Mouse (Mus musculus): Measurements from ENCODE around the gene Luzp1.

The Luzp1 gene

DNA sequence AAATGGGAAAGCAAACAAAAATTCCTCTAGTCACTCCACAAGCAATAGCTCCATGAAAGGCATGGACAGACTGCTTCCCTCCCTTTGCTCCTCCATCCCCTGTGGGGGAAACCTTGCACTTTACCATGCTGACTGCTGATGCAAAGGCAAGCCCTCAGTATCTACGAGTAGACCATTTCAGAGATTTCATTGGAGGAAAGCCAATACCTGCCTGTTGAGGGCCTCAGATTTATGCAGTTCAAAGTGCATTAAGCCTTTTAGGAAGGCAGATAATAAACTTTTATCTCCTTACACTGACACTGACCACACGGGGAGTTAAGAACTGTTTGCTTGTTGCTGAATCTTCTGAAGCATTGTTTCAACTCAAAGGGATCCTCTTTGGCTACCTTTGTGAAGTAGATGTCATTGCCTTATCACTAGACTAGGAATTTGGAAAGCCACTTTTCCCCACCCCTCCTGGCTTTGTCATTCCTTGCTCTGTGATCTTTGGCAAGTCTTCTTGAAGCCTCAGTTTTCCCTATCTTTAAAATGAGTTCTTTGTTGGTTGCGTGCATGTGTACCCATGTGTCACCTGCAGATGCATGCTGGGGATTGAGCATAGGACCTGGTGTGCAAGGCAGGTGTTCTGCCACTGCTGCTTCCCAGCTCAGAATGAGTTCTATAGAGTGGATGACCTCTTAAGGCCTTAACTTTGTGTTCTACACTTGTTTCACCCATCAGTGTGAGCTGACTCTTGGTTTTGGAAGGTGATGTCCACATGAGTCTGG is 76.9 kb downstream of the Luzp1 start:
- DNase-seq (ENCODE audit: low spot score in 2 of 2): no peak

DNA sequence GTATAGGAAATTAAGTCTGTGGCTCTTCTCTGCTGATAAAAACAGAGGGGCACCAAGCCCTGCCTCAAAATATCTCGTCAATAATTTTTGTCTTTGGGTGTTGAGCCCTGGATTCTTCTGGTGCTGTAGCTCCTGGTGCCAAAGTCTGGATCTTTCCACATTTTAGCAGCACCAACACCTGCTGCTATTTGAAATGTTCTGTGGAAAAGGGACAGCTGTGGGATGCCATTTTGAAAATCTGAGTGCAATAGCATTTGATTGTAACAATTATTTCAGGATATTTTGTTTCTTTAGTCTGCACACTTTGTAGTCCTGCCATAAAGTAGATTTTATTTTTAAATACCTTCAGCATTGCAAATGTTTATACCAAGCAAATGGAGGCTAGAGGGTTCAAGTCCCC is 78.2 kb downstream of the Luzp1 start:
- no peak for DNase-seq (ENCODE audit: low spot score in 2 of 2)

DNA sequence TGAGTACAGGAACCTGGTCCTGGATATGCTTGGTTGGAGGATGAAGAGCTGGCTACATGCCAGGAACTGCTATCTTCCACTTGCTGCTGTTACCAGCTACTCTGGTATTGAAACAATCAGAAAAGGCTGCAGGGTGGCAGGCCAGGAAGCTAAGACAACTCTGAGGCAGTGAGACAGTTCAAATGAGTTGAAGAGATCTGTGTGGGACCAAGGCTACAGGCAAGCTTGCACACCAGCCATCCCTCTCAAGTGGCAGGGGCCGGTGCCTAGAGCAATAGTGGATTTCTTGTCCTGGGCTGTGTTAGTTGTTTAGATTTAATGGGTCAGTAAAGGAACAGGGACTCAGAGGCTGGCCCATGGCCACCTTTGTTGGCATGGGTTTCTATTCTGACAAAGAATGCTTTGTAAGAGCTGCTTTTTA is 78.8 kb downstream of the Luzp1 start:
- DNase-seq (ENCODE audit: low spot score in 2 of 2): no peak

DNA sequence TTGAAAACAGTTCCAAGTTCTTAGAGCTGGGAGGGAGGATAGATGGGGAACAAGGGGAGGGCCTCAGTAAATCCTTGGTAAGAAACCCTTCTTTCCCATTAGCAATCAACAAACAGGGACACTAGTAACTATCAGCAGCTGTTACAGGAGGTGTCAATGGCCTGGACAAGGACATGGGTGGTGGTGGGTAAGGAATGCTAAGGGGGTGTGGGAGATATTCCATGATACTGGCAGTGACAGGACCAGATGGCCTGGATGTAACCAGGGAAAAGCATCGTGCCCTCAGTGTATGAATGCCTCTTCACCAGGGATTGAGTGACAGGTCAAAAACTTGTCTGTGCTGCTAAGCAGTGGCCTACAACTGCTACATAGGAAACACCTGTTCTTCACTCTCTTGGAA is 83.5 kb downstream of the Luzp1 start:
- no peak for DNase-seq (ENCODE audit: low spot score in 2 of 2)

DNA sequence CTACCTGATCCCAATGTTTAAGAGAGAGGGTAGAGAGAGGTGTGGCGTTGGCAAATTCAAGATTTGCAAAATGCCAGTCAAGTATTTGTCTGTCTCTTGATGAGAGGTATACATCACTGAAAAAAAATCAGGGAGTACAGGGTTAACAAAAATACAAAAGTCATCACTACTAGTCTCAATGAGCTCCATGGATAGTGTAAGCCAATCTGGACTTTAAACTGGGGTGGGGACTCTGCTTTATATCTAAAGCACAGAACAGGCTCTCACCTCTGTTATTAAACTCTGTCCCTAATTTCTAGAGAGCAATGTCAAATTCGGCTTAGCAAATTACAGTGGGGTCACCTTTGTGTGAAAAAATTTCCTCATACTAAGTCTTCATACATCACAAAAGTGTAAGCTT is 88.1 kb downstream of the Luzp1 start:
- DNase-seq (ENCODE audit: low spot score in 2 of 2): no peak

DNA sequence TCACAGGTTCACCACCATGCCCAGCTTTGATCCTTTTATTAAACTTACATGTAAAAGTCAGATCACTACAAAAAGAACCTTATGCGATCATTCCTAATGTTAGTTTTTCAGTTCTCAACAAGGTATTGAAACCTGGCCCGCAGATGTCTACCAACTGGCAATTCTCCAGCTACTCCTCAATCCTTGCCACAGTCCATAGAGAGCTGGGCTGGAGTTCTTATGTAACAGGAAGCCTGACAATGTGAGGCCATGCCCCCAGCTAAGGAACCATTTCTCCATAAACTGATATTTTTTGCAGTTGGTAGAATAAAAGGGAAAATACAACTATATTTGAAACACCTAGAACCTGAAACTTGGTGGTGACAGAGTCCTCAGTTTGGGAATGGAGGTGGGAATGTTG is 90.1 kb downstream of the Luzp1 start:
- no peak for DNase-seq (ENCODE audit: low spot score in 2 of 2)

DNA sequence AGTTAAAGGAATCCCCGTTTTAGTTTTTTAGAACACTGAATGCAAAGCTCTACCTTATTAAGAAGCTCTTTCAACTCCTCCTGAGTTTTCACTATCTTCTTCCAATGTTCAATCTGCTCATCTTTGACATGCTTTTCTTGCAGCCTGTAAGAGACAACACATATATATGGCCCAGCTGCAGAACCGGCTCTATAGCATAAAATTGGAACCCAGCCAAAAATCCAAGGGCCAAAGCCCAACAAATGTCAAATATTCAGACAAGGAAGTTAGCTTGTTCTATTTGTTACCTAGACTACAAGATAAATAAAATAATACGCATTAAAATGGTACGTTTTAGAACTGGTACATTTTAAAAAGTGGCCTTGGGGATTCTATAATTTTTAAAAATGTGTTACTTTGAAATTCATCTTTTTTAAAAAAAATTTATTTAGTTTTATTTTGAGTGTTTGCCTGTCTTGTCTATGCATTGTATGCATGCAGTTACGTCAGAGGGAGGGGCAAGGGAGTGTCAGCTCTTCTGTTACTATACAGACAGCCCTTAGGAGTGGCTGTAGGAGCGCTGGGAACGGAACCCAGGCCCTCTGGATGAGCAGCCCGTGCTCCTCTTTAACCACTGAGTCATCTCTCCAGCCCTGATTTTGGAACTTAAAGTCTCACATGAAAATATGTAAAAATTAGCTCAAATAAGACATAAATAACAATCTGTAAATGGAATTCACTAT is 90.9 kb downstream of the Luzp1 start:
- DNase-seq (ENCODE audit: low spot score in 2 of 2): no peak

DNA sequence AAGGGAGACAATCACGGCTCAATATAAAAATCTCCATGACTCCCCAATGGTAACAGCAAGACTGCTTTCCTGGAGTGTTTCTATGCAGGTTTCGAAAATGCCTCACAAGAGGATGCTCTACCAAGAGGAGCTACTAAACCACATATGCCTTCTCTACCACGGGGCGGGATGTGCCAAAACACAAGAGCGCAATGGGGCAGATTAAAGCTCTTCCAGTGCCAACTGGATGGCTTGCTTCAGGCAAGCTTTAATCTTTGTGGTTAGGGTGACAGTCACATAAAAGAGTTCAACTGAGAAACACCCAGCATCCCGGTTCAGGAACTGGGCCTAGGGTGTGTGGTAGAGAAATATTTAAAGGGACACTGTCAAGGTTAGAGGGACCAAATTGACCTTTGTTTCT is 93.2 kb downstream of the Luzp1 start:
- no peak for DNase-seq (ENCODE audit: low spot score in 2 of 2)

DNA sequence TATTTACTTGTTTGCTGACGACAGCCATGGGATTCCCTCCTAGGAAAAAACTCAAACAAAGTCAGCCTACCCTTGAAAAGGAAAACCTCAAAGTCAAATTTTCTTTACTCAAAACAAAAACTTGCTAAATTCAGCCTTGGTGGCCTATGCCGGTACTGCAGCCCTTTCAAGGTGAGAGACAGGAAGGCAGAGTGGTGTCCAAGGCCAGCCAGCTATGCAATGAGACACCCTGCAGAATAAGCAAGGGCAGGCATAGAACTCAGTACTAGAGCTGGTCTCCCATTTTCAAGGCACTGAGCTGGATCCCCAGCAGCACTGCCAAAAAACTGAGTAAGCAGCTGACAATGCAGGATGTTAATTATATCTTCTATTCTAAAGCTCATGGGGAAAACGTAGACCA is 99.1 kb downstream of the Luzp1 start:
- DNase-seq (ENCODE audit: low spot score in 2 of 2): no peak

DNA sequence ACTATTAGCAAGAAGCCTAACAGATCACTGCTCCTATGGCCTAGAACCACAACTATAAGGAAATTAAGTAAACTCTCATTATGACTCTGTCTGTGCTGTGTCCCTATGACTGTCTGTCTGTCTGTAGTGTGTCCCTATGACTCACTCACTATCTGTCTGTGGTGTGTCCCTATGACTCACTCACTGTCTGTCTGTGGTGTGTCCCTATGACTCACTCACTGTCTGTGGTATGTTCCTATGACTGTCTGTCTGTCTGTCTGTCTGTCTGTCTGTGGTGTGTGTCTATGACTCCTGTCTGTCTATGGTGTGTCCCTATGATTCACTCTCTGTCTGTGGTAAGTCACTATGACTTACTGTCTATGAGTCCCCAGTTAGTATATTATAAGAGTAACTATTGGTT is 100.4 kb downstream of the Luzp1 start:
- DNase-seq (ENCODE audit: low spot score in 2 of 2): no peak

DNA sequence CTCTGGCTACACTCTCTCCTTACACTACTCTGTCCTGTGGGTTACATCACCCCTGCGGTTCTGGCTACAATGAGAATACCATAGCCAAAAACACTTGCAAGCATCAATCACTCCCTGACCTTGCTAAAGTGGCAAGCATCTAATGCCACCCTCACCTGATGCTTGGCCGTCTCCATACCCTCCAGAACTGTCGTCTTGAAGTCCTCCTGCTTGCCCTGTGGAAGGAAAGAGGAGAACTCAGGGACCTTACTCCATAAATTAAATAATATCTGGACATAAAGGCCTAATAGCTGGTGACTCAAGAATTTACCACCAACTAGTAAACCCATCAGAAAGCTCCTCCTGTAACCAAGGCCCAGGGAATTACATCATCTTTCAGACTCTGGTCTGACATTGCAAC is 112.3 kb downstream of the Luzp1 start:
- DNase-seq (ENCODE audit: low spot score in 2 of 2): no peak

DNA sequence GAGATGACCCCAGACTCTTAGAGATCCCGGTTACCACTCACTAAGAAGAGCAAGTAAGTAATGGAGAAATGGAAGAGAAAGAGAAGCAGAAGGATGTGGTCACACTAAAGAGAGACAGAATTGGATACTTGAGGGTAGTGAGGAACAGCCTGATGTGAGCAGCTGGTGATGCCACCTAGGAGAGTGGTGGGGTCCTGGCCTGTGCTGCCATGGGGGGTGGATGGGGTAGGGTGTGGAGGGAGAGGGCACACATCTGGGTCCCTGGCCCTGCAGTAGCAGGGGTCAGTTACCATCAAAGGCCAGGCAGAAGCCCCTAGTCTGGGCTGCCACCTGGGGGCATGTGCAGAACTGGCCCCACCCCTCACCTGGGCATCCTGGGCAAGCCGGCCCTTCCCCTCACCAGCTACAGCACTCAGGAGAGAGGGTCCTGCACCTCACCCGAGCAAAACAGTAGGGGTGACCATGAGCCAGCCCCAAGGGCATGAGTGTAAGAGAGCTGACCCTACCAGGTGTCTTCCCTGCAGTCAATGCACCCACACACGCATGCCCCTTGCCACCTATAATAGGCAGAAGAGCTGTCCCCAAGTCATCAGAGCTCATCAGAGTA is 117.8 kb downstream of the Luzp1 start:
- DNase-seq (ENCODE audit: low spot score in 2 of 2): no peak

DNA sequence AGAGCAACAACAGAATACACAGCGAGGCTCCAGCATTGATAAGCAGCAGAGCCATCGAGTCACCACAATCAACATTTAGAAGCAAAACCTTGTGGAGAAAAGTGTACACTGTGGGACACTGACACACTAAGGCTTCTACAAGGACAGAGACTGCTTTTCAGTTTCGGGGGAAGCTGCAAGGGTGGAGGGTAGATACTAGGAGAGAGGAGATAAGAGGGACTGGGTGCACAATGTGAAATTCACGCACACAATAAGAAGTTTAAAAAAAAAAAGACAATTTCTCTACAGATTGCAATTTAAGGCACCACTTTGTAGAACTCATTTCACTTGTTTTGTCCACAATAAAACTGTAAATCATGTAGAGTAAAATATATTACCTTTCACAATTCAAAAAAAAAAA is 118.4 kb downstream of the Luzp1 start:
- DNase-seq (ENCODE audit: low spot score in 2 of 2): no peak

DNA sequence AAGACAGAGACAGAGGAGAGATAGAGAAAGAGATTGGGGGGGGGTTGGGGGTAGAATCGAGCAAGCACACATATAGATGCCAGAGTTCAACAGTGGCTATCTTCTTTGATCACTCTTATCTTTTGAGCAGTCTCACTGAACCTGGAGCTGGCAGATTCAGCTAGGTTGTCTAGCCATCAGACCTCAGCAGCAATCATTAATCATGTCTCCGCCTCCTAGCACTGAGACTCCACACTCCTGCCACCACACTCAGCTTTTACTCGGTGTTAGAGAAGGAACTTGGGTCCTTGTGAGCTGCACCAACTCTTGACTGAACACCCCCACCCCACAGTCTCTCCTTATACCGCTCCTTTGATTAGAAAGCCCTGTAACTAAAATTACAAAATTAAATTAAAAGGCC is 122.5 kb downstream of the Luzp1 start:
- no peak for DNase-seq (ENCODE audit: low spot score in 2 of 2)

DNA sequence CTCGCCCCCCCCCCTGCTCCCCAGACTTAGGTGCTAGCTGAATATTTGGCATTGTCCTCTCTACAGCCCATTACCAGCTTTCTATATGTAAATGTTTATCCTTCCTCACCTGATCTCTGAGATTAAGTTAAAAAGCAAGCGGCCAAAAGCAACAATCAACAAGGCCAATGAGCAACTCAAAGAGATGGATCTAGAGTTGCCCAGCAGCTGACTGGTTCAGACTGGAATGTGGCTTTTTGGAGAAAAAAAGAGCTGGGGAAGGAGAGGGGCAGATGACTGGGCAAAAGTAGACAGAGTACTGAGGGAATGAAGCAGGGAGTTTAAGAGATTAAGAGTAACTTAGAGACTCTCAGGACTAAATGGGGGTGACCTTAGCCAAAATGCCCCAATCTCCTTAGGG is 124.4 kb downstream of the Luzp1 start:
- no peak for DNase-seq (ENCODE audit: low spot score in 2 of 2)

DNA sequence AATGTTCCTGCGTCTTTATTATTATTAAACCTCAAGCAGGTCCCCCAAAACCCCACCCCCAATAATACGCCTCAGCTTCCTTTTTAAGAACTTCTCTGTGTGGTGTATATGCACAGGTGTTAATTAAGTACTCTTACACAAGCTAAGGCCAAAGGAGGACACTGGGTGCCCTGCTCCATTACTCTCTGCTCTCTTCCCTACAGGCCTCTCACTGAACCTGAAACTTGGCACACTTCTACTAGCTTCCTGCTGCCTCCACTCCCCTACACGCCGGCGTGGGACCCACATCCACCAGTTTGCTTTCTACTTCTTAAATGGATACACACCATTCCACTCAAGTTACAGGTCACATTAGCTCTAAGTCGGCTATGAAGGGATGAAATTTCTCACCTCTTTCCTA is 125.7 kb downstream of the Luzp1 start:
- no peak for DNase-seq (ENCODE audit: low spot score in 2 of 2)

DNA sequence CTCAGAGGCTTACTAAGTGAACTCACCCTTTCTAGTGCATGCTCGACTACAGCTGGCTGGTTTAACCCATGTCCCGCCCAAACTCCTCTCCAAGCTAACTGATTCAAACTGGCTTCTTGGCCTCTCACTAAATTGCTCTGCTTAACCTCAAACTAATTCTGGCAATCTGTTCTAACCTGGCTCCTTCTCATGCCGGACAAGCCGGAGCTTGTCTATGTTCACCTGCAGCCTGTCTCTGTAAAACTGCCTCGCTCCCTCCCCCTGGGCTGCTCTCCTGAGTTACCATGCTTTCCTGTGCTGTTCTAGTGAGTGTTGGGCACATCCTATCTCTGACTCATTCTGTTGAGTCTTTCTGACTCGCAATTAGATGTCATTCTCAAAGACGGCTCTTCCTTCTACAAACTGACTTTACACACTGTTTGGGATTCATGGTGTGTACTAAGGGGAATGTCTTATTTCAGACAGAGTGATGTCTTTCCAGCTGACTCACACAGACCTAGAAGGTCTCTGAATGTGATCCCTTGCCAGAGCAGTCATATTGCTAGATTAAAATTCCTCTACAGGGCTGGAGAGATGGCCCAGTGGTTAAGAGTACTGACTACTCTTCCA is 128.8 kb downstream of the Luzp1 start:
- no peak for DNase-seq (ENCODE audit: low spot score in 2 of 2)

DNA sequence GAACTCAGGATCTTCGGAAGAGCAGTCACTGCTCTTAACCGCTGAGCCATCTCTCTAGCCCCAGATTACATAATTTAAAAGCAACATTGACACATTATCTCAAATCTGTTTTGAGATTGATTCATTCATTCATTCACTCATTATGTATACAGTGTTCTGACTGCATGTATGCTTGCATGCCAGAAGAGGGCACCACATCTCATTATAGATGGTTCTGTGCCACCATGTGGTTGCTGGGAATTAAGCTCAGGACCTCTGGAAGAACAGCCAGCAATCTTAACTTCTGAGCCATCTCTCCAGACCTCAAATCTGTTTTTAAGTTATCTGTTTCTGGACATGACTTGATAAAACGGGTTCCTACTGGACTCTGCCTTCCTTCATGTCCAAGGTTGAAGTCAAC is 130.3 kb downstream of the Luzp1 start:
- no peak for DNase-seq (ENCODE audit: low spot score in 2 of 2)

DNA sequence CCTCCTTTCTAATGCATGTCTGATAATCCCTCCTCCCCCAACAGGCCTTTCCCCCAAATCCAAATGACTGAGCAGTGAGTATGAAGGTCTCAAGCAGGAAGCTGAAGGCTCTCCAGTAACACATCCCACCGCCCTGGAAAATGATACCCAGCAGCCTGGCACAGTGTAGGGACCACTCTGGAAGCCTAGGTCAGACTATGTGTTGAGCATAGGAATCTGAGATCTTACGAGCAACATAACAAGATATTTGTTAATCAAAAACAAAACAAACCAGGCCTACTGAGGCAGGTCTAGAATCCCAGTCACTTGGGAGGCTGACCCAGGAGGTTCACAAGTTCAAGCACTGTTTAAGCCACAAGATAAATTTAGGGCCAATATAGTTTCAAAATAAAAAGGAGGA is 131.0 kb downstream of the Luzp1 start:
- DNase-seq (ENCODE audit: low spot score in 2 of 2): no peak

DNA sequence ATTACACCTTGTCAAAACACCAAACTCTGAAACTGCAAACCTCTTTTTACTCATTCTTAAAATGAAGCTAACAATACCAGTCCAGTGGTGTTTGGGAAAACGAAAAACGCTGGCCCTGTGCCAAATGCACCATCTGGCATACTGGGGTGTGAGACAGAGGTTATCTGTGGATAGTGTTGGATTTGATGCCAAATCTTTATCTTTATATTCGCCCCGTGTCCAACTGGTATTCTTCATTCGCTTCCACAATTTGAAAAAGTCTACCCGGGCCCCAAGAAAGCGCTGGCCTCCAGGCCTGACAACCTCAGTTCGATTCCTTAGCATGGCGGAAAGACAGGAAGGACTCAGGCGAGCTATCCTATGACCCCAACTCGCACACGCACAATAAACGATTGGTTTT is 131.9 kb downstream of the Luzp1 start:
- DNase-seq (ENCODE audit: low spot score in 2 of 2): peak in 1 of 2 experiments; percentile 61

DNA sequence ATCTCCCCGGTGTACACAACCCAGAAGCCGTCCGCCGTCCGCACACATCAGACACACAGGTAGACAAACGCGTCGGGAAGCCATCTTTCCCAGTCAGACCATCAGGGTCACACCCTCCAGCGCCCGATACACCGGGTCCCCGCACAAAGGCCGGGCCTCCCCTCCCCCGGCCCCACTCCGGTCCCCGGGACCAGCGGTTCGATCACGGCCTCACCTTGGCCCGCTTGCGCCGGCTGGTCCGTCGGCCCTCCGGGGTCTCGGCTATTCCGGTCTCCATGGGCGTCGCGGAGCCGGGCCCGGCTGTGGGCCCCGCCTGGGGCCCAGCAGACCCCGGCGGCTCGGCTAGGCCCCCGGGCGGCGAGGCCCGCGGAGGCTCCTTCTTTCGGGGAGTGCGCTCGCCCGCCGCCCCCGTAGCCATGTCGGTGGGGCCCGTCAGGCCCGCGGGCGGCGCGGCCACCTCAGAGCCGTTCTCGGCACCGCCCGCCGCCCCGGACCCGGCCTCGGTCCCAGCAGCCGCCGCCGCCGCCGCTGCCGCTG is 132.5 kb downstream of the Luzp1 start:
- peak in 1 of 2 experiments; percentile 44 for DNase-seq (ENCODE audit: low spot score in 2 of 2)

DNA sequence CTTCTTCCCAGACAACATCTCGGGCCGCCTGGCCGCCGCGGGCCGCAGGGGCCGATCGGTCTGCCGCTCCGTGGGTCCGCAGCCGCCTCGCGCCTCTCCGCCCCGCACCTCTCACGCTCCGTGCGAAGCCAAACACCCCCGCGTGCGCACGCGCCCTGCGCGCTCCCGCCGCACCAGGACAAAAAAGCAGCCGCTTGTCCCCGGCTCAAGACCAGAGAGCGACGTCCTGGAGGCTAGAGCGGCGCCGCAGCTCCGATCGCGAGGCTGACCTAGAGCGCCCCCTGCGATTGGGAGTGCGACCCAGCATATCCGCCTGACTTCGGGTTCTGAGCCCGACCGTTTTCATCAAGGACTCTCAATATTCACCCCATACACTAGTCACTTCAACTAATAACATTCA is 133.0 kb downstream of the Luzp1 start, which contains the start of gene Kdm1a:
Gene Kdm1a, minus strand, starts transcription at position 156 of the 400 bp plus-strand sequence.
- DNase-seq (ENCODE audit: low spot score in 2 of 2): peak; percentile 86 to 94
